Mouse (Mus musculus) brain, embryonic 18.5 days (tissue): ENCODE data around the gene Nsf.
"Not testable (repeated sequence)": the region's sequence is repeated elsewhere in the genome, so short reads cannot be mapped to it uniquely, and the experiment has no call there.

Source experiments
- DNase-seq: peaks from one replicate; pipeline ENCODE4 v3.0.0-alpha.2; 2012; ENCODE audit warnings: low read depth, low spot score

Gene Nsf

GRCm38 (mm10) chr11:103896056-103896455, 57.8 kb downstream of the Nsf start:
- DNase-seq, result no peak

DNA sequence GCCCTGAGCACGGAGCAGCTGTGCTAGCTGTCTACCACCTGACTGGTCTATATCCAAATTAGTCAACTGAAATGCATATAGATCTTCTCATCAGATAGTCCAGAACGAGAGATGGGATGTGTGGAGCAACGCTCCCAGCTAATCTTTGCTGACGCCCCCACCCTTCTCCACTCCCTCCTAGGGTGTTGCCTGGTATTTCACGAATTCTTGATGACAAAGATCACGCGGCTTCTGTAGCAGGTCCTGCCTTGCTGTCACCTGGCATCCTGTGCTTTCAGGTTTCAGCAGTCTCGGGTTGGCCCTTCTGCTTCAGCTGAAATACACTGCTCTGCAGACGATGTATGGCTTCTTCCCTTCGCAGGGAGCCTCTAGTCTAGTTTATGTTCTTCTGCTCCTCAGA, 61.0 kb downstream of the Nsf start:
- no peak for DNase-seq

GRCm38 (mm10) chr11:103891781-103892180, 62.1 kb downstream of the Nsf start:
- DNase-seq, result no peak

DNA sequence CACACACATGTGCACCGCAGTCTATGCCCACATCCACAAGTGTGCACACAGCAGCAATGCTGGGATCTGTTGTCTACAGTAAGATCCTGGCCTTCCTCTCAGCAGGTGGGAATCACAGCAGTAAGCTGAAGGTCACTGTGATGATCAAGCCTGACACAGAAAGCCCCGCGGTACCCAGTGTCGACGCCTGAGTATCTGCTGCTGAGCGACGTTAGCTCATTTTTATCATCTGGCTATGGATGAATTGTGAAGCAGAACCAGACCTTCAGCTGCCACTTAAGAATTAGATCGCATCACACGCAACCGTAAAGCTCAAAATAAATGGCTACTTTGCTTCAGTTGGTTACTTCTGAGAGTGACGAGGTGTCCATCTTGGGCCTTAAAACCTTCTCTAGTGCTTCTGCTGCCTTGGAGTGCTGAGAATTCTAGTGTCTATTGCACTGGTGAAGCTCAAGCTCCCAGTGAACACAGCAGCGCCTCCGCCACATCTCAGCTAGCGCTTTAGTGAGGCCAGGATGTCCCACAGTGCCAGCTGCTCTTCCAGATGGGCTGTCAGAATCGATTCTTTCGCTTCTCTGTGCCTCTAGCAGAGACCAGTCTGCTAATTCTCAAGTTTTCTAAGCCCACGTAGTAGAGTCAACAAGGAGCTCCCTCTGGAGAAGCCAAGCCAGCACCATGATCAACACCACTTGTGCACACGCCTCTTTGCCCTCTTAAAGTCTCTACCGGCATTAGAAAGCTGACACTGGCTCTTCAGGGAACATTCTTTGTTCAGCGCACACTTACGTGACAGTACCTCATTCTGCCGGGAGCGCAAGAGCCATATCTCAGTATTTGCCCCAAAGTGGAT, 63.3 kb downstream of the Nsf start:
- DNase-seq, result no peak

DNA sequence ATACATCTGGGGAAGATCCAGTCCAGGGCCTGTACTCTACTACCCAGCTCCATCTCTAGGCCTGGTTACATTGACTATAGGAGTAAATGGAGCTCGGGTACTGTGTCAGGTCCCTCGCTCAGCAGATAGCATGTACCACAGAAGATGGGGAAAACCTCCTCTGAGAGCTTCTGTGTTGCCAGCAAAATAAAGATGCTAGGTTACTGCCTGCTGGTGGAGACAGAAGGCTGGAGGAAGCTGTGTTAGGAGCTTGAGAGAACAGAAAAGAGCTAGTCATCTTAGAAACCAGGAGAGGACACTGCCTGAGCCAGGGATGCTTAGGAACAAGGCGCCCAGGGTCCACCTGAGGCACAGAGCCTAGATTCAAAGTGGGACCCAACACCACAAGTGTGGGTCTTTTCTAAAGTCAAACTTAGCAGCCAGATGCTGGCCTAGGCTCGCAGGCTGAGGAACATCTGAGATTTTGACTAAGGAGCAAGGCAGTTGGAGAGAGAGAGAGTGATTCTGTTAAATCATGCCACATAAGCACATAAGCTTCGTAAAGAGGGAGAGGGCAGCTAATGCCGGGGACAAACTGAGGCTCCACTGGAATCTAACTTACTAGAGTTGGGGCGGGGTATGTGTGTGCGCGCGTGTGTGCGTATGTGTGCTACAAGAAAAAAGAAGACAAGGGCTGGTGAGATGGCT, 66.0 kb downstream of the Nsf start:
- DNase-seq, result no peak

GRCm38 (mm10) chr11:103884749-103885383, 69.0 kb downstream of the Nsf start:
- no peak for DNase-seq

GRCm38 (mm10) chr11:103883793-103884192, 70.1 kb downstream of the Nsf start:
- no peak for DNase-seq

DNA sequence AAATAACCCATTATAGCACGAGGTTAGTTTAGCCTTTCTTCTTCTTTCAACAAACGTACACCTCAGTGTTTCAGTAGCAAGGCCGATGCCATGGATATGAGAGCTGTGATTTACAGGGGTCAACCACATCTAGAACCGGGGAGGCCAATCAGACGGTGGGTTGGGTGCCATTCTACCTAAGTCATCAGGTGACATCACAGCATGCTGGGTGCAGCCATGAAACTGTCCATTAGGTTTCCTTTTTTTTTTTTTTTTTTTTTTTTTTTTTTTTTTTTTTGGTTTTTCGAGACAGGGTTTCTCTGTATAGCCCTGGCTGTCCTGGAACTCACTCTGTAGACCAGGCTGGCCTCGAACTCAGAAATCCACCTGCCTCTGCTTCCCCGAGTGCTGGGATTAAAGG, 74.4 kb downstream of the Nsf start:
- DNase-seq, result not testable (repeated sequence)

GRCm38 (mm10) chr11:103878441-103878840, 75.4 kb downstream of the Nsf start:
- no peak for DNase-seq

DNA sequence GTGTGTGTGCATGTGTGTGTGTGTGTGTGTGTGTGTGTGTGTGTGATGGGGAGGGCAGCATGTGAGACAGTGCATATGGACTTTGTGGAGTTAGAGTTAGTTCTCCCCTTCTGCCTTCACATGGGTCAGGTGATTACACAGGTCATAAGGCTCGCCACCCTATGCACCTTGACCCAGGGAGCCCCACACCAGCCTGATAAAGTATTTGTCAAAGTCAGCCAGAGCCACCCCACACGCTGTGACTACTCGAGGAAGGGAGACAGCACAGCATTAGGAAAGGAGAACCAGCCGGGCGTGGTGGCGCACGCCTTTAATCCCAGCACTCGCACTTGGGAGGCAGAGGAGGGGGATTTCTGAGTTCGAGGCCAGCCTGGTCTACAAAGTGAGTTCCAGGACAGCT, 83.5 kb downstream of the Nsf start:
- no peak for DNase-seq

DNA sequence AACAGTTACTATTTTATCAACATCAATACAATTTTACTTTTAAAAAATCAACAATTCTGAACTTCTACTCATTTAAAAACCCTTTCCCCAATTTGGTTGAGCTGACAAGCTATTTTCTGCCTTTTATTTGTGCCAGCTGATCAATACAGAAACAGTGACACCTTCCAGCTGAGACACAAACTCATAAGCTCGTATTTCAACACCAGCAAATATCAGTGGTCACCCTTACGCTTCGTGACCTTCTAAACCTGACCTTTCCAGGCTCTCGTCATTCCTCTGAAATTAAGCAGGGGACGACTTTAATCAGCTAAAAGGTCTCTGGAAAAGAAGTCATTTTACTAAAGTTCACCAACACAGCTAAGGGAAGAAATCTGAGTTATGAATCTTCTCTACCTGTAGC, 86.2 kb downstream of the Nsf start:
- DNase-seq, result no peak

DNA sequence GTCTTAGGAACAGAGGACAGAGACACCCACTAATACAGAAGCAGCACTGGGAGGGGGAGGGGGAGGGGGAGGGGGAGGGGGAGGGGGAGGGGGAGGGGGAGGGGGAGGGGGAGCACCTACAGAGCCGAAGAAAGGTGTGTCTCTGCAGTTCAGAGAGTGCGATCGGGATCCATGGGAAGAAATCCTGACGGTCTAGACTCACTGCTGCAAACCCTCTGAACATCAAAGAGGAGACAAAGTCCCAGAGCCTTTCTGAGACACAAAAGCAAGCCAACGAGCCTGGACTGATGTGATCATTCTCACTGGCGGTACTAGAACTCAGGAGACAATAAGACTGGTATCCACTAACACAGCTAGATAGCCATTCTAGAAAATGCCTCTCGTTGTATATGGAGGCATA, 88.5 kb downstream of the Nsf start:
- no peak for DNase-seq

DNA sequence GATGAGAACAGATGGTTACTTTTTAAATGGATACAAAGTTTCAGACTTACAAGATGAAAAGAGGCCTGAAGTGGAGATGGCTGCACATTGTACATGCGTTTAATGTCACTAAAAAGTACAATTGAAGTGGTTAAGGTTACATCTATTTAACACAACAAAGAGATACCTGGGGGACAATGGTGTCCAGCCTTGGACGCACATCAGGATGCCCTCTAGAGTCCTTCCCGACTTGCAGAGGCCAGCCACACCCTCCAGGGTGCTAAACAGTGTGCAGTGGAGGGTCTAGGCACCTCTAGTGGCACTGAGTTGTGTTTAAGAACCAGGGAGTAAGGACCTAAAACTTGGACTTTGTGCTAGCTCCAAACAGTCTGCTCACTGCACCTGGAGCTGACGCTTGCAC, 89.4 kb downstream of the Nsf start:
- no peak for DNase-seq

DNA sequence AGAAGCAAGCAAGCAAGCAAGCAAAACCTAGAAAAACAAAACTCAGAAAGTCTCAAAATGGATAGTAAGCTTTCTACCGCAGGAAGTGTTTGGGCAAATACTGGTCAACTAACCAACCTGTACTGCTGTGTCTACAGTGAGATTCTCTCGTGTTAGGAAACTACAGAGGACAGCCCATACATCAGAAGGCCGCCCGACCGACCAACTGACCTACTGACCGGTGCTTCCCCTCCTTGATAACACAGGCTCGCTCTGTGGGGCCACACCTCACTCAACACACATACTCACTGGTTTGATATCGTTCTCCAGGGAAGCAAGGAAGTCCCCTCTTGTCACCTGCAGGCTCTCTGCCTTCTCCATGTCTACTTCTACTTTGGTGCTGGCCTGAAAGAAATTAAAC, 90.9 kb downstream of the Nsf start:
- DNase-seq, result no peak

DNA sequence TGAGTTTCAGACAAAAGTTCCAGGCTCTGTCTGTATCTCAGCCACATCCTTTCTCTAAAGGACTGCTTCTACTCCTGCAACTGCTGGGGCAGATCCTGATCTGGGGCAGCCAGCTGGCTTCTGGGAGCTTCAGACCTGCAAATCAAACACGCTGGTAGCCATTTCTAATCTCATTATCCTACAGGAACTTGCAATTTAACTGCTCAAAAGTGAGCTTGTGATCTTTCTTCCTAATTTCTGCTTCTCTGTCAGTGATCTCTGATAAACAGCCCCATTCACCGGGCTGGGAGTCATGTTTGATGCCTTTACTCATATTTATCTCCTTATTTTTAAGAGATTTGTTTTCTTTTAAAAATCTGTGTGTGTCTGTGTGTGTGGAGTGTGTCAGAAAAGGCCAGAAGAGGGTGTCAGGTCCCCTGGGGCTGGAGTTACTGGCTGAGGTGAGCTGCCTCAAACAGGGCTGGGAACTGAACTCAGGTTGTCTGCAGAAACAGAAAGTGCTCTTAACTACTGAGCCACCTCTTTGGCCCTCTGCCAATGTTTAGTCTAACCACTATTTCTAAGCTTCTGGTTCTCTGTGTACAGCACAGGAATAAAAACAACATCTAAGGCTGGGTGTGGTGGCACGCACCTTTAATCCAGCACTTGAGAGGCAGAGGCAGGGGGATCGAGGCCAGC, 93.8 kb downstream of the Nsf start:
- no peak for DNase-seq

- DNase-seq, result no peak
These were observed 95.1 kb downstream of the Nsf start for GRCm38 (mm10) chr11:103858760-103859159.

- no peak for DNase-seq
These were observed 97.2 kb downstream of the Nsf start for GRCm38 (mm10) chr11:103856641-103857040.

GRCm38 (mm10) chr11:103854294-103854693, 99.6 kb downstream of the Nsf start:
- DNase-seq, result no peak

GRCm38 (mm10) chr11:103853284-103853920, 100.5 kb downstream of the Nsf start:
- no peak for DNase-seq

DNA sequence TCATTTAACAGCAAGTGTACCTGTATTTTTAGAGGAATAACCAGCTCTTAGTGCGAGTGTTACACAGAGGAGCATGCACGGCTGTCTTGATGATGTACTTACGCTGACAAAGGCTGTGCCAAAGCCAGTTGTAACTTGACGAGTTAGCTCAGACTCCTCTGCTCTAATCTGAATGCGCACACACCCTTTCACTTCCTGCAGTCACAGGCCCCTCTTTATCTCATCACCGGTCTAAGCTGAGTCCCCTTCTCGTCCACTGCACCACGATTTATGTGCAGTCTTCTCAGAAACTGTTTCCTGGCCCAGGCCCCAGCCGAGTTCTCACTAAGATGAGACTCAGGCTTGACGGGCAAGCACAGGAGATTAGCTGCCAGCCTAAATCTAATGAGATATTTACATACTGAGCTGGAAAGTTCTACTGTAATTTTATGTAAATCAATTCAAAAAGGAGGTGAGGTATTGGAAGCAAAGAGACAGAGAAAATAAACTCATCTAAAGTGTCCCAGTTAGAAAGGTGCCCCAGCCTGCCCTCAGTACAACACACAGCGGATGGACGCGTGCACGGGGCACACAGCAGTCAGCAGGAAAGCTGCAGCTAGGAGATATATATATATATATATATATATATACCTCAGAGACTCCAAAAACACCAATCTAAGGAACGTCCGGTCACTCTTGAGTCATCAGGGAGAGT, 101.1 kb downstream of the Nsf start:
- no peak for DNase-seq

GRCm38 (mm10) chr11:103848287-103848686, 105.6 kb downstream of the Nsf start:
- DNase-seq, result no peak
